Mouse (Mus musculus) midbrain, embryonic 13.5 days (tissue): Measurements from ENCODE around the gene Dnajc2. TPM values are rescaled to one million over a fixed set of nuclear protein-coding genes. Genes with fewer than 3 reads are reported as not detected.

Experiments
- ATAC-seq: fragments of 200-750 bp; cut with Nextera tagmentation; 2 replicates; pipeline ENCODE4 v1.8.0; 2017; ENCODE audit warnings: mild to moderate bottlenecking, moderate TSS enrichment, moderate library complexity
- H3K27ac ChIP-seq: fragments of 300-500 bp; sonication (generic); 2 replicates; pipeline ENCODE4 v1.5.1; 2015; ENCODE audit warnings: inconsistent platforms, mild to moderate bottlenecking, moderate library complexity
- H3K27me3 ChIP-seq: fragments of 300-500 bp; sonication (generic); 2 replicates; pipeline ENCODE4 v1.6.1; 2015; ENCODE audit warnings: mild to moderate bottlenecking, inconsistent platforms
- H3K36me3 ChIP-seq: fragments of 300-500 bp; sonication (generic); 2 replicates; pipeline ENCODE4 v1.6.1; 2015; ENCODE audit warnings: mild to moderate bottlenecking, inconsistent platforms
- H3K4me1 ChIP-seq: fragments of 300-500 bp; sonication (generic); replicated peaks from 2 replicates; pipeline ENCODE4 v1.6.1; 2015; ENCODE audit warnings: inconsistent platforms
- H3K4me2 ChIP-seq: fragments of 300-500 bp; sonication (generic); replicated peaks from 2 replicates; pipeline ENCODE4 v1.6.1; 2015; ENCODE audit warnings: moderate library complexity, mild to moderate bottlenecking, inconsistent platforms
- H3K4me3 ChIP-seq: fragments of 300-500 bp; sonication (generic); replicated peaks from 2 replicates; pipeline ENCODE4 v1.5.1; 2015; ENCODE audit warnings: mild to moderate bottlenecking, inconsistent platforms
- H3K9ac ChIP-seq: fragments of 300-500 bp; sonication (generic); replicated peaks from 2 replicates; pipeline ENCODE4 v1.6.1; 2015; ENCODE audit warnings: mild to moderate bottlenecking, inconsistent platforms
- H3K9me3 ChIP-seq: fragments of 300-500 bp; sonication (generic); 2 replicates; pipeline ENCODE4 v1.6.1; 2016; ENCODE audit warnings: mild to moderate bottlenecking, inconsistent platforms
- WGBS: fragments of 180-500 bp; shearing (Covaris S2); methylation state at CpG from one replicate; pipeline ENCODE4 v1.1.7; 2015; 5-methylcytosine and 5-hydroxymethylcytosine counted together
- polyA plus RNA-seq: library from polyadenylated mRNA; unstranded; fragments of >200 nt; fragmentation: Nextera tagmentation; extraction: Ambion mirVana; gene quantifications from 2 replicates; pipeline ENCODE4 v1.2.1, GENCODE M21; 2015

The Dnajc2 gene
- 81.1 and 87.6 TPM in 2 replicates for polyA plus RNA-seq

- Histone ChIP-seq H3K4me1 (peaks cover 41% of the 10 kb centered on the region), H3K9me3 (no peaks in the 10 kb centered on the region), H3K4me3 (peak within 1 kb of the TSS; percentile 99), H3K36me3 (peaks cover 29% of the 10 kb centered on the region), H3K27me3 (no peaks in the 10 kb centered on the region), H3K4me2 (peak within 1 kb of the TSS; percentile 98), H3K27ac (peak within 1 kb of the TSS; percentile 86), H3K9ac (peak within 1 kb of the TSS; percentile 92)
- ATAC-seq: peak; percentile 97
- under 1% methylated on average over 35 of the region's 37 CpGs for WGBS
Measured at GRCm38 (mm10) chr5:21785053-21785452, at the start of gene Dnajc2, which contains the start of gene Psmc2. Gene Dnajc2, minus strand, starts transcription at chr5:21785251. Gene Psmc2, plus strand, starts transcription at chr5:21785283.

GRCm38 (mm10) chr5:21831761-21832160 is 46.7 kb upstream of the Dnajc2 start:
- no peak for ATAC-seq
- no peak overlapping the region for H3K4me3 ChIP-seq
- no peaks in the 10 kb centered on the region for H3K4me1 ChIP-seq
- H3K27me3 ChIP-seq: no peaks in the 10 kb centered on the region
- no peaks in the 10 kb centered on the region for H3K9me3 ChIP-seq
- H3K4me2 ChIP-seq: no peak overlapping the region
- H3K9ac ChIP-seq: no peak overlapping the region
- H3K36me3 ChIP-seq: no peaks in the 10 kb centered on the region
- WGBS: 85% methylated on average over 3 of the region's 3 CpGs
- no peak overlapping the region for H3K27ac ChIP-seq

DNA sequence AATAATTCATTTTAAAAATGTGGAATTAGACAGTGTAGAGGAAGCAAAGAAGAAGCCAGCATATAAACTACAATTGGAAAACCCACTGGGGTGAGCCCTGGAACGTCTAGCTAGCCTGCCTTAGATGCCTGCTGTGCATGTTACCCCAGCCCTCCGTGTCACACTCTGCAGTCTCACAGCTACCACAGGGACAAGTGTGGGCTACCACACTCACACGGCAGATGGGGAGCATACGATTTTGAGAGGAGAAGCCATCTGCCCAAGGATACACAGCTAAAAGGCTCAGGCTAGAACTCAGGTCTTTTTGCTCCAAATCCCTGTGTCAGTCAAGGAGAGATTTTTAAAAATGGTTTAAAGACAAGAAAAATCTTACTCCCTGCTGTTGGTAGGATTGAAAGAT is 43.8 kb upstream of the Dnajc2 start:
- no peak for ATAC-seq
- H3K9me3 ChIP-seq: no peaks in the 10 kb centered on the region
- H3K36me3 ChIP-seq: no peaks in the 10 kb centered on the region
- no peak overlapping the region for H3K4me2 ChIP-seq
- no peak overlapping the region for H3K27ac ChIP-seq
- H3K9ac ChIP-seq: no peak overlapping the region
- H3K4me3 ChIP-seq: no peak overlapping the region
- H3K4me1 ChIP-seq: peaks cover 6% of the 10 kb centered on the region; the same call in 1 of the 2 replicates
- H3K27me3 ChIP-seq: no peaks in the 10 kb centered on the region
- WGBS: 65% methylated on average over 4 of the region's 4 CpGs

DNA sequence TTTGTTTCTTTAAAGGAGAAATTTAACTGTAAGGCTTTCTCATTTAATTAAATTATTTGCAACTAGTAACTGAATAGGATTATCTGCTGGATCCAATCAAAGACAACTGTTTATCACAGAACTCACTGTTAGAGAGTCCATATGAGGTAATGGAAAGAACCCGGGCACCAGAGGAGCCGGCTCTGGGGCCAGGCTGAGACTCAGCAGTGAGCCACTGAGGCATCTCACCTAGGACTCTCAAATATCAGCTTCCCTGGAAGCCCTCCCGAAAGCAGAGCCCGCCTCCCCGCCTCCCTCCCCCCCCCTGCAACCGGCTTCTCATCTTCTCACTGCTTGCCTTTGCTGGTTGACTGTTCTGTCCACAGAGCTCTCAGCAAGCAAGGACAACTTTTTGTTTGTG is 42.6 kb upstream of the Dnajc2 start:
- no peak overlapping the region for H3K4me2 ChIP-seq
- no peak overlapping the region for H3K4me3 ChIP-seq
- no peaks in the 10 kb centered on the region for H3K27me3 ChIP-seq
- no peaks in the 10 kb centered on the region for H3K36me3 ChIP-seq
- ATAC-seq: no peak
- no peaks in the 10 kb centered on the region for H3K9me3 ChIP-seq
- H3K9ac ChIP-seq: no peak overlapping the region
- H3K4me1 ChIP-seq: peaks cover 6% of the 10 kb centered on the region; the same call in 1 of the 2 replicates
- 30% methylated on average over 6 of the region's 6 CpGs for WGBS
- H3K27ac ChIP-seq: no peak overlapping the region

GRCm38 (mm10) chr5:21826370-21826769 is 41.3 kb upstream of the Dnajc2 start:
- Histone ChIP-seq H3K9me3 (no peaks in the 10 kb centered on the region), H3K4me3 (no peak overlapping the region), H3K4me1 (peaks cover 6% of the 10 kb centered on the region; the same call in 1 of the 2 replicates), H3K4me2 (no peak overlapping the region), H3K27me3 (no peaks in the 10 kb centered on the region), H3K9ac (no peak overlapping the region), H3K36me3 (no peaks in the 10 kb centered on the region), H3K27ac (no peak overlapping the region)
- no peak for ATAC-seq
- 12% methylated on average over 7 of the region's 7 CpGs for WGBS

GRCm38 (mm10) chr5:21813994-21814393 is 28.9 kb upstream of the Dnajc2 start:
- H3K4me1 ChIP-seq: no peaks in the 10 kb centered on the region
- H3K9ac ChIP-seq: no peak overlapping the region
- no peaks in the 10 kb centered on the region for H3K27me3 ChIP-seq
- H3K9me3 ChIP-seq: no peaks in the 10 kb centered on the region
- H3K27ac ChIP-seq: no peak overlapping the region
- 46% methylated on average over 1 of the region's 1 CpGs for WGBS
- ATAC-seq: no peak
- H3K4me2 ChIP-seq: no peak overlapping the region
- no peak overlapping the region for H3K4me3 ChIP-seq
- no peaks in the 10 kb centered on the region for H3K36me3 ChIP-seq

DNA sequence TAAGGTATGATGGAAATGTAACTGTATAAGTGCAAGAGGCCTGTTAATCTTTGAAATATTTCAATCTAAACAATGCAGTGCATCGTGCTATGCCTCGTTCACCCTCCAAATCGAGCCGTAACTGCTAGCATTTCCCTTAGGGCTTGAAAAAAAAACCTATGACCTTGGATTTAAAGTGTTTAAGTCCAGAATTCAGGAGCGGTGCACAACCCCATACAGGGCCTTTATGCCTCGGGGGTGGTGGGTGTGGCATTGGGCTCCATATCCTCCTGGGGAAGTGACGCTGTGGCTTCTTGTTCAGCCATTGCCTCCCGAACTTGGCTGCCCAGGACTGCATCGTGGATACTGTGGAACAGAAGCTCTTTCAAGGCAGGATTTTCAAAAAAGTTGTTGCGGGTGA is 25.9 kb upstream of the Dnajc2 start:
- Histone ChIP-seq H3K27me3 (no peaks in the 10 kb centered on the region), H3K27ac (no peak overlapping the region), H3K4me3 (no peak overlapping the region), H3K4me1 (no peaks in the 10 kb centered on the region), H3K9me3 (no peaks in the 10 kb centered on the region), H3K9ac (no peak overlapping the region), H3K36me3 (no peaks in the 10 kb centered on the region), H3K4me2 (no peak overlapping the region)
- 82% methylated on average over 10 of the region's 10 CpGs for WGBS
- ATAC-seq: no peak

GRCm38 (mm10) chr5:21804837-21805236 is 19.8 kb upstream of the Dnajc2 start:
- Histone ChIP-seq H3K4me3 (no peak overlapping the region), H3K4me2 (no peak overlapping the region), H3K4me1 (no peaks in the 10 kb centered on the region), H3K27ac (no peak overlapping the region), H3K36me3 (peaks cover 43% of the 10 kb centered on the region), H3K9me3 (no peaks in the 10 kb centered on the region), H3K27me3 (no peaks in the 10 kb centered on the region), H3K9ac (no peak overlapping the region)
- ATAC-seq: no peak
- WGBS: 90% methylated on average over 4 of the region's 4 CpGs

DNA sequence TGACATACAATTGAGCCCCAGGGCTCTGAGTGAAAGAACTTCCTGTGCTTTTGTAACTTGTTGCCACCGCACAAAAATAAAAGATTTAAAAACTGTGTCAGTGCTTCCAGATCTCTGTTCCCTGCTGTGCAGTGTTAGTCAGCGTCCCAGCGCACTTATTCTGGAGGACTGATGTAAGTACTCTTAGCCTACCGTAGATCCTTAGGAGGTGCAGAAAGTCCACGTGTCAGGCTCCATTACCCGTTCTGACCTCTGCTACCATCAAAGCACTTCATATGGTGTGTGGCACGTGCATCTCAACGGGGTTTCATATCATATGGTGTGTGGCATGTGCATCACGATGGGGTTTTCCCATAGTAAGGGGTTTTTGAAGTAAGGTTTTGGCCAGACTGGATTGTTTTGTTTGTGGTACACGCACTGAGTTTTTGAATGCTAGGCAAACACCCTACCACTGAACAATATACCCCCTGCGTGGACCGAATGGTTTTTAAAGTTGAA is 18.7 kb upstream of the Dnajc2 start:
- H3K36me3 ChIP-seq: peaks cover 52% of the 10 kb centered on the region
- no peak for ATAC-seq

DNA sequence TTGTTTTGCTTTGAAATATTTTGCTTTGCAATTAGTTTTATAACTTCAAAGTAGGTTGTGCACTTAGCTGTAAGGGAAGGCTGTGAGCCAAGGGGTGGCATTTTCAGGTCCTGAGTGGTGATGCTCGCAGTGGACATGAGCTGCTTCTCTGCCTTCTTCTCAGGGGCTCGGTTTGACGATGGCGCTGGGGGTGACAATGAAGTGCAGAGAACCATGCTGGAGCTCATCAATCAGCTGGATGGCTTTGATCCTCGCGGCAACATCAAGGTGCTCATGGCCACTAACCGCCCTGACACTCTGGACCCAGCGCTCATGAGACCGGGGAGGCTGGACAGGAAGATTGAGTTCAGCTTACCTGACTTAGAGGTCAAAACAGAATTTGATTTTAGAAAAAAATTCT is 17.9 kb upstream of the Dnajc2 start:
- Histone ChIP-seq H3K4me2 (no peak overlapping the region), H3K9ac (no peak overlapping the region), H3K36me3 (peaks cover 57% of the 10 kb centered on the region), H3K4me3 (no peak overlapping the region), H3K27ac (no peak overlapping the region), H3K4me1 (no peaks in the 10 kb centered on the region), H3K27me3 (no peaks in the 10 kb centered on the region), H3K9me3 (no peaks in the 10 kb centered on the region)
- ATAC-seq: no peak
- 93% methylated on average over 9 of the region's 9 CpGs for WGBS

More for the DNA sequence above, 18.7 kb upstream of the Dnajc2 start:
- 88% methylated on average over 12 of the region's 12 CpGs for WGBS
- H3K4me1 ChIP-seq: no peaks in the 10 kb centered on the region
- no peak overlapping the region for H3K27ac ChIP-seq
- H3K27me3 ChIP-seq: no peaks in the 10 kb centered on the region
- no peak overlapping the region for H3K4me3 ChIP-seq
- H3K9ac ChIP-seq: no peak overlapping the region
- no peaks in the 10 kb centered on the region for H3K9me3 ChIP-seq
- no peak overlapping the region for H3K4me2 ChIP-seq

GRCm38 (mm10) chr5:21792166-21792565 is 7.1 kb upstream of the Dnajc2 start:
- Histone ChIP-seq H3K27ac (no peak overlapping the region), H3K9me3 (no peaks in the 10 kb centered on the region), H3K36me3 (peaks cover 25% of the 10 kb centered on the region), H3K4me2 (no peak overlapping the region), H3K9ac (no peak overlapping the region), H3K4me3 (no peak overlapping the region), H3K27me3 (no peaks in the 10 kb centered on the region), H3K4me1 (peaks cover 26% of the 10 kb centered on the region)
- ATAC-seq: no peak

DNA sequence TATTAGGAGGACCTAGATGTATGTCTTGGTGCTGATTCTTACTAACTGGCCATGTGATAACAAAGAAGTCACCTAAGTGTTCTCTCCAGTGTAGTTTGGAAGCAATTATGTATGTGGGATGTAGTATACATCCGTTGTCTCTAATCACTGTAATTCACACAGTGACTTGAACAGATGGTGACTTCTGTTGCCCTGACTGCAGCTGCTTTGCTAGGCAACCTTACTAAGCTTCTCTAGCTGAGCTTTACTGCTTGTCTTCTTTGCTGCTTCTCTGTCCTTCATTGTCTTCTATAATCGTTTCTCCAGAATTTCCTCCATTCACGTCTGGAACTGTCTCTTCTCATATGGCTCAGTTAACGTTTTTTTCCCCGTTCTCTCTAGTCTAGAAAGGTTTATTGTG is 4.0 kb upstream of the Dnajc2 start:
- Histone ChIP-seq H3K4me2 (no peak overlapping the region), H3K27ac (no peak overlapping the region), H3K9me3 (no peaks in the 10 kb centered on the region)

More for the DNA sequence above, 4.0 kb upstream of the Dnajc2 start:
- Histone ChIP-seq H3K9ac (no peak overlapping the region), H3K4me3 (no peak overlapping the region), H3K4me1 (peaks cover 39% of the 10 kb centered on the region), H3K36me3 (peaks cover 7% of the 10 kb centered on the region), H3K27me3 (no peaks in the 10 kb centered on the region)
- no peak for ATAC-seq
- 71% methylated on average over 5 of the region's 5 CpGs for WGBS
